Mouse (Mus musculus): Measurements from ENCODE around the gene Slc29a2.

The Slc29a2 gene

DNA sequence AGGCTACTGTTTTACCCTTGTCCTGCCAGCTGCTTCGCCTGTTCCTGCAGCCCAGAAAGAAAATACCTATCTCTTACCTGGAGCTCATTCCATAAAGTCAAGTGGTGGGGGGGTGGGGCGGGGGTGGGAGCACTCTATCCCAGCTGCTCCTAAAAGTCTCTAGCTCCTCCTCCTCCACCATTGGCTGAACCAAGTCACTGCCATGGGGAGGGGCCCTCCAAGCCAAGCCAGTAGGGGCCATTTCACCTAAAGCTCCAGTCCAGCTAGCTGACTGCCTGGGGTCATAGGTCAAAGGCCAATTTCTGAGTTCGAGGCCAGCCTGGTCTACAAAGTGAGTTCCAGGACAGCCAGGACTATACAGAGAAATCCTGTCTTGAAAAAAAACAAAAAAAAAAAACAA lies 9.0 kb downstream of the Slc29a2 start:
- no peak for DNase-seq (ENCODE audit: low spot score in 2 of 2)

DNA sequence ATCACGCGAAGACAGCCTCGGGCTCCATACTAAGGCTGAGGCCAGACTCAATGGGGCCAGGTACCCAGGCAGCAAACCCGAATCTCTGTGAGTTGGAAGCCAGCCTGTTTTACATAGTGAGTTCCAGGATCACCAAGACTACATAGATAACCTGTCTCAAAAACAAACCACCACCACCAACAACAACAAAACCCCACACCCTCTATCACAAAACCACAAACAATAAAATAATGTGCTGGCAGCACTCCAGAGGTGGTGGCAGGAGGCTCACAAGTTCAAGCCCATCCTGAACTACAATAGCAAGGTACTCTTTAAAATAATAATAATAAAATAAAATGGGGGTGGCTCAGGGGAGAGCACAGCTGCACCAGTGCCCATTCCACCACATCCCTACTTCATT lies 12.9 kb downstream of the Slc29a2 start:
- DNase-seq (ENCODE audit: low spot score in 2 of 2) = no peak

DNA sequence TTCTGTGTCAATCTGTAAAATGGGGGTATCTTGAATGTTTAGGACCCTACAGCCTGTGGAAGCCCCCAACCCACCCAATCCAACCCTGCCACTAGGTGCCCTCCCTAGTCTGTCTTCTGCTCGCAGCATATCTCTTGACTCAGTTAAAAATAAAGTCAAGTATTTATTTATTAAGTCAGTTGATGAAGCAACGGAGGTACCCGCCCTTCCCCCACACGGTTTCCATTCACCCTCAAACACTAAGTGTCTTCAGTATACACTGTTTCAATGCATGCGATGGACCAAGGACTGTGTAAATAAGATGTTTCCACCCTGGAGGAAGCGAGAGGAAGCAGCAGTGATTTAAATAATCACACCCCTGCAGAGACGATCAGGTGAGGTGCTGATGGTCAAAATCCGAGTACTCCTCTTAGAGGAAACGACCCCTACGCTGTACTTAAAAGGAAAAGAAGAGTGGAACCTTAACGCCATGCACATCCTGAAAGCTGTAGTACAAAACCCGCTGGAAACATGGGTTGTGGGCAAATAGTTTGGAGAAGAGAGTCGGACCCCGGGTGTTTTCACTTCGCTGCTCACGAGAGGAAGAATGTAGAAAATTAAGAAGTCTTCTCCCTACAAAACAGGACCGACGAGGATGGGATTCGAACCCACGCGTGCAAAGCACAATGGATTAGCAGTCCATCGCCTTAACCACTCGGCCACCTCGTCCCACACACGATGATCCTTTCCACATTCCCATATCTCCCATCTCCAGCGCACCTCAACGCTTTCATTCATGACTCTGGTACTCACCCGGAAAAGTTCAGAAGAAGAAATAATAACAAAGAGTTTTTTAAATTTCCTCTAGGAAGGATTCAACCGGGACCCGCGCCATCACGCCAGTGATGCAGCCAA lies 14.3 kb downstream of the Slc29a2 start:
- peak; percentile 60 to 62 for DNase-seq (ENCODE audit: low spot score in 2 of 2)

DNA sequence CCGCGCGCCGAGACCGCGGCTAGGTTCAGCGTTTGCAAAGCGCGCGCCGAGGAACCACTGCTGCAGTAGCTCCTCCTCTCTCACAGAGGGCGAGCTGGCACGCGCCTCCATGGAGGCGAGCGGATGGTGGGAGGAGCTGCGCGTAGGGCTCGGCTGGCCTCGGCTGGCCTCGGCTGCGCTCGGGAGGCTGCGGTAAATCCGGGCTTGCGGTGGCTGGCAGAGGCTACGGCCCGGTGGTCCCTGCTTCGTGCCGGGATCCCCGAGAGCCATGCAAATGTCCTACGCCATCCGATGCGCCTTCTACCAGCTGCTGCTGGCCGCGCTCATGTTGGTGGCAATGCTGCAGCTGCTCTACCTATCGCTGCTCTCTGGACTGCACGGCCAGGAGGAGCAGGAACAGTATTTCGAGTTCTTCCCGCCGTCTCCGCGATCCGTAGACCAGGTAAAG lies 15.1 kb downstream of the Slc29a2 start, which contains the start of the genes B4gat1 and AC124502.3:
Gene B4gat1 (plus strand): TSS at position 118 of the 448 bp plus-strand sequence.
Gene AC124502.3 (plus strand): TSS at position 183 of the 448 bp plus-strand sequence.
- DNase-seq (ENCODE audit: low spot score in 2 of 2) = peak; percentile 80 to 85

DNA sequence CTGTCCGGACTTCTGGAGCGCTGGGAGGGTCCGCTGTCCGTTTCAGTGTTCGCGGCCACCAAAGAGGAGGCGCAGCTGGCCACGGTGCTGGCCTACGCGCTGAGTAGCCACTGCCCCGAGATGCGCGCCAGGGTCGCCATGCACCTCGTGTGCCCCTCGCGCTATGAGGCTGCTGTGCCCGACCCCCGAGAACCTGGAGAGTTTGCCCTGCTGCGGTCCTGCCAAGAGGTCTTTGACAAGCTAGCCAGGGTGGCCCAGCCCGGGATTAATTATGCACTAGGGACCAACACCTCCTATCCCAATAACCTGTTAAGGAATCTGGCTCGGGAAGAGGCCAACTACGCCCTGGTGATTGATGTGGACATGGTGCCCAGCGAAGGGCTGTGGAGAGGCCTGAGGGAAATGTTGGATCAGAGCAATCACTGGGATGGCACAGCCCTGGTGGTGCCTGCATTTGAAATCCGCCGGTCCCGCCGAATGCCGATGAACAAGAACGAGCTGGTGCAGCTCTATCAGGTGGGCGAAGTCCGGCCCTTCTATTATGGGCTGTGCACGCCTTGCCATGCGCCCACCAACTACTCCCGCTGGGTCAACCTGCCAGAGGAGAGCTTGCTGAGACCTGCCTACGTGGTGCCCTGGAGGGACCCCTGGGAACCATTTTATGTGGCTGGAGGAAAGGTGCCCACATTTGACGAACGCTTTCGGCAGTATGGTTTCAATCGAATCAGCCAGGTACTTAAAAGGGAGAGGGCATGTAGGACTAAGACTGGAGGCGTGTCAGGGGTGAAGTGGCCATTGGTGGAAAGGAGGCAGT lies 15.8 kb downstream of the Slc29a2 start:
- DNase-seq (ENCODE audit: low spot score in 2 of 2) = no peak

DNA sequence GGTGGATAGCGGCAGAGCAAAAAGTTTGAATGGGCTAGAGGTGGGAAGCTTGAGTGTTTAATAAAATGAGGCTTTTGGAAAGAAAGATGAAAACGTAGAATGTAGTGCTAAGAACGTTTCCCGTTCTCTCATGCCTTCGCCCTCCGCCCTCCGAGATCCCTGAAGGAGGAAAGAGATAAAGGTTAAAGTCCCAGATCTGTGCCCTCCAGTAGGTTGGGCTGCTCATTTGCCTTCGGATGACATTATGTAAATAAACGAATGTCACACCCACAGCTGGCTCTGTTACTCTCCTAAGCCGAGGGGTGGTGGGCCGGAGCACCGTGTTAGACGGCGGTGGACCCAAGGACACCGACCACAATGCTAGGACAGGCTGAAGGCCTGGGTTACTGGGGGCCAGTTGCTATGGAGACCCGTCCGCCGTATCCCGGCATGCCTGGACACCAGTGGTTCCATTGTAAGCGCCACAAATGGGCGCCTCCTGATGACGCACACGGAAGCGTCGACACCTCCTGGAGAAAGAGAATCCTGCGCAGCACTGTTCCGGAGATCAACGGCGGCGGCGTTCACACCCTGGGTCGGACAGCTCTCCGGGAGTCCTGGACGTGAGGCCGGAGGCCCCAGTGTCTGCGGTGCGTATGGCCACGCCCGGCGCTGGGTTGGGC lies 17.3 kb downstream of the Slc29a2 start, which contains the start of gene Brms1:
Gene Brms1 (plus strand): TSS at position 493 of the 662 bp plus-strand sequence.
- DNase-seq (ENCODE audit: low spot score in 2 of 2) = peak; percentile 85 to 91

DNA sequence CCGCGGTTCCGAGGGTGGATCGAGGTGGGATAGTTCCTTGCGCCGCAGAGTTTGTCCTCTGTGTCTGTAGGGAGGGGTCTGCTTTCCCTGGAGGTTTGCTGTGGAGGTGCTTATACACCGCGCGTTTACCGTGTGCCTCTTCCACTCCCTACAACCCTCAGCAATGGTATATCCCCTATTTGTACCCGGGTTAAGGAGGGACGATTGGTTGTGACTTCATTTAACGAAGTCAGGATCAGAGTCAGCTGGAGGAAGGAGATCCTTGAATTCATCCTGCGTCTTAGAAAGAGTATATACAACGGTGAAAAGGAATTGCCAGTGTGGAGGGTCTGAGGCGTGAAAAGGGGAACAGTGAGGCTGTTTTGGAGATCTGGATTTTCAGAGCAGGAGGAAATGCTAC lies 17.9 kb downstream of the Slc29a2 start:
- no peak for DNase-seq (ENCODE audit: low spot score in 2 of 2)

DNA sequence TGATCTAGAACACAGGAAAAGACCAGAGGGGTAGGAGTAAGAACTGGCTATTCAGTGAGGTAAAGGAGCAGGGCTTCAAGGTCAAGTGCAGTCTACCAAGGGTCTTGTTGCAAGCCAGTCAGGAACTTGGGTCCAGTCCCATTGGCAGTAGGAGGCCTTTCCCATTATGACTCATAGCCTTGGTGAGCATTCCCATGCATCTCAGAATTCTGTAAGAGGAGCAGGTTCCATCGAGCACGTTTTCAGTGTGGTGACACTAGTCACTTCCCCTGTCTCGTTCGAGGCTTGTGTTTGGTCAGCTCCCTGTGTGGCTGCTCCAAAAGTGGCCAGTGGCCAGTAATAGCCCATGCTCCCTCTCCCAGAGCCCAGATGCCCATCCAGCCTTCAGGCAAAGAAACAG lies 21.9 kb downstream of the Slc29a2 start:
- DNase-seq (ENCODE audit: low spot score in 2 of 2) = no peak

DNA sequence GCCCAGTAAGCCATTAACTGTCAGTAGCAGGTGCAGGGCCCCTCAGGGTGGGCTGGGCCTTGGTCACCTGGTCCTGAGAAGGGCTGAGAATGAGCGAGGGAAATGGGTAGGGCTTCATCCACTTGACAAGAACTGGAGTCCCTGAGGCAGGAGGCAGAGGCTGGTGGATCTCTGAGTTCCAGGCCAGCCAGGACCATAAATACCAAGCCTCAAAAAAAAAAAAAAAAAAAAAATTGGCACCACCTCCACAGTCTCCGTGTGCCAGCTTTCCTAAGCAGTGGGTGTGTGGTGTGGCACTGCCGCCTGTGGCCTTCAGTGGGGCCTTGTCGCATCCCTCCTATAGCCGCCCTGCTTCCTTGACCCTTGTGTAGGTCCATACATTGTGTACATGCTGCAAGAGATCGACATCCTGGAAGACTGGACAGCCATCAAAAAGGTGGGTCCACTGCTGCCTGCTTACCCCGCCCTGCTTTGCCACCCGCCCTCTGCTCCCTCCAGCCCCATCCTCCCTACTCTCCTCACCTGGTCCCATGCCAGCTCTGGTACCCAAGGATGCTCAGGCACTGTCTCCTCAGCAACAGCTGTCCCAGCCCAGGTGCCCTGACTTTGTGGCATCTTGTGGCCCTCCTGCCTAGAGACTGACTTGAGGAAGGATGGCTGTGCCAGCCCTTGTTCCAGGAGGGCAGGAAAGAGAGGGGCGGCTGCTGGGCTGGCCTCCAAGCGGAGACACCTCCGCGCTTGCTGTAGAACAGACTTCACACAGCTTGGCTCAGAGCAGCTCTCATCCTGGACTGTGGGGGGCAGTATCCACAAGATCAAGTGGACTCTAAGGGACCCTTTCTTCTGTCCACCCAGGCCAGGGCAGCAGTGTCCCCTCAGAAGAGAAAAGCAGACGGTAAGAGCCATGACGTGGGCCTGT lies 24.7 kb downstream of the Slc29a2 start:
- no peak for DNase-seq (ENCODE audit: low spot score in 2 of 2)

DNA sequence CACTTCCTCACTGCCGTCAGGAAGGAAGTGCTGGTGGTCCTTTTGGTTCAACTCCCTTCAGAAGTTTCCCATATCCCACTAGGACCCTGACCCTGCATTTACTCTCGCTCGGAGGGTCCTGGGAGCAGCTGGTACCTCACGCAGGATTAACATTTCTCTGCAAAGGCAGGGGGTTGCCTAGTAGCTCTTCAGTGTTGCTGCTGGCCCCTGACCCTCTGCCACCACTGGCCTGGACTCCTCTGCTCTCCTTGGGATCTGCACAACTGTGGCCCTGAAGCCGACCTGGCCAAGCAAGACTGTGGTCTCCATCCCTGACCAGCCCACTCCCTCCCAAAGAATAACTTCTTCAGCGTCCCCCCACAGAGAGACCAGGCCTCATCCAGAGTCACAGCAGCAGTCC lies 25.7 kb downstream of the Slc29a2 start:
- DNase-seq (ENCODE audit: low spot score in 2 of 2) = no peak

DNA sequence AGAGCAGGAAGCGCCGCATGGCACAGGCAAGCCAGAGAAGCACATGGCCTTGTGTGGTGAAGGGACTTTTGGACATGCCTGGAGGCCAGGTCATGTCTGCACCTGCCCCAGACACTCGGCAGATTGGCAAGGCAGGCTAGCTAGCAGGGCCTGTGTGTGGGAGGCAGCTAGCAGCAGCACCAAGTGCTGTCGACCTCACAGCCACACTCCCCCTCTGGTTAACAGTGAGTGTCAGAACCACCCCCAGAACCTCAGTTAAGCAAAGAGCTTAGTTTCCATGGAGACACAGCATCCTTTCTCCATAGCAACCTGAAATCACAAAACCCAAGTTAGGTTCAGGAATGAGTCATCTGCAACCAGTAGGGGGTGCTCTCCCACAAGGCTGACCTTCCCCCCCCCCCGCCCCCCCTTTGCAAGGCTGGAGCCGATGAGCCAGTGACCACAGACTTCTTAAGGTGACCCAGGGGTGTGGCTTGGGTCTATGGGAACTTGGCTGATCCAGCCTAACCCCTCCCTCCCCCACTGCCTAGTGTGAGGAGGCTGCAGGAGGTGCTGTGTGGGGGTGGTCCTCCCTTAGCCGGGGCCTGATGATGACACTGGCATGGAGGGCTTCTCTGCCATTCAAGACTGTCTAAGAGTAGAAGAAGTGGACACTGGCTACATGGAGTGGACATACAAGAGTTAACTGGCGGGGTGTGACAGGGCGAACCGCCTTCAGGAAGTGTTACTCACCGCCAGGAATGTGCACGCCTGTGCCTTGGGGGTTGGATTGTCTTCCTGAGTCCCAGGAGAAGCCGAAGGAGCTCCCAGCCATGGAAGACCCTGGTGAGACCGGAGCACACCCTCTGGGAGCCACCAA lies 26.6 kb downstream of the Slc29a2 start, which contains the start of gene Rin1:
Gene Rin1 (plus strand): TSS at position 435 of the 859 bp plus-strand sequence.
- DNase-seq (ENCODE audit: low spot score in 2 of 2) = peak; percentile 60 to 83

DNA sequence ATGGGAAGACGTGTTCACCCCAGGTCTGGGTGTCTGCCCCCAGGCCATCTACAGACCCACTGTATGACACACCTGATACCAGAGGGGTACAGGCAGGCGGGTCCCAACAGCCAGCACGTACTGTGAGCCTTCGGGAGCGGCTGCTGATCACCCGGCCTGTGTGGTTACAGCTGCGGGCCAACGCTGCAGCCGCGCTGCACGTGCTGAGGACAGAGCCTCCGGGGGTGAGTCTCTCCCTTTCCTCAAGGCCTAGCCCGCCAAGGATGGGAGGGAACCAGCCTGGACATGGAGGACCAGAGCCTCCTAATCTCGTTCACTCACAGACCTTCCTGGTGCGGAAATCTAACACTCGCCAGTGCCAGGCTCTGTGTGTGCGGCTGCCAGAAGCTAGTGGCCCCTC lies 27.4 kb downstream of the Slc29a2 start:
- DNase-seq (ENCODE audit: low spot score in 2 of 2) = no peak

DNA sequence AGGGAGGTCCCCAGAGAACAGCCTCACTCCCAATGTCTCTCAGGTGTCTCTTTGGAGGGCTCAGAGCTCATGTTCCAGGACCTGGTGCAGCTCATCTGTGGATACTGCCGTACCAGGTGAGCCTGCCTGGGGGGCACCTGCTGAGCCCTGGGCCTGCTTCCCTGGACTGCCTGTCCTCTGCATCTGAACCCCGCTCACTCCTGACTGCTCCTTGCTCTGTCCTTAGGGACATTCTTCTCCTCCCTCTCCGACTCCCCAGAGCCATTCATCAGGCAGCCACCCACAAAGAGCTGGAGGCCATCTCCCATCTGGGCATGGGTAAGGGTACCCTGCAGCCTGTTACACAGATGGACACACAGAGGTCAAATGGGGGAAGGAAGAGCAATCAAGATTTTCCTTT lies 27.9 kb downstream of the Slc29a2 start:
- no peak for DNase-seq (ENCODE audit: low spot score in 2 of 2)

DNA sequence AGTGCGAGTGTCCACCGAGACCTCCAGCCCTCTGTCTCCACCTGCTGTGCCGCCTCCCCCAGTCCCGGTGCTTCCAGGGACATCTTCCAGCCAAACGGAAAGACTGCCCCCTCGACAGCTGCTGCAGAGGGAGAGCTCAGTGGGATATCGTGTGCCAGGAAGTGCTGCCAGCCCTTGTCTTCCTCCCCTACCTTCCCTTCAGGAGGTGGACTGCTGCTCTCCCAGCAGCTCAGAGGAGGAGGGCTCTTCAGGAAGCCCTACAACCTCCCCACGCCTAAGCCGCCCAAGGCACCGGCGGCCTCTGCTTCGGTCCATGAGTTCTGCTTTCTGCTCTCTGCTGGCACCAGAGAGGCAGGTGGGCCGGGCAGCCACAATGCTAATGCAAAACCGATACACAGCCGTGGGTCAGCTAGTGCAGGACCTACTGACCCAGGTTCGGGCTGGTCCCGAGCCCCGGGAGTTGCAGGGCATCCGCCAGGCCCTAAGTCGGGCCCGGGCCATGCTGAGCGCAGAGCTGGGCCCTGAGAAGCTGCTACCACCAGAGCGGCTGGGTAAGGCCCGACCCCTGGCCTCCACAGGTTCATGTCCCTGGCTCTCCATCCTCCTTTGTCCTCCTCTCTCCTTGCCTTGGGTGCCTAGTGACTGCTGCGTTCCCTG lies 28.6 kb downstream of the Slc29a2 start:
- DNase-seq (ENCODE audit: low spot score in 2 of 2) = no peak

DNA sequence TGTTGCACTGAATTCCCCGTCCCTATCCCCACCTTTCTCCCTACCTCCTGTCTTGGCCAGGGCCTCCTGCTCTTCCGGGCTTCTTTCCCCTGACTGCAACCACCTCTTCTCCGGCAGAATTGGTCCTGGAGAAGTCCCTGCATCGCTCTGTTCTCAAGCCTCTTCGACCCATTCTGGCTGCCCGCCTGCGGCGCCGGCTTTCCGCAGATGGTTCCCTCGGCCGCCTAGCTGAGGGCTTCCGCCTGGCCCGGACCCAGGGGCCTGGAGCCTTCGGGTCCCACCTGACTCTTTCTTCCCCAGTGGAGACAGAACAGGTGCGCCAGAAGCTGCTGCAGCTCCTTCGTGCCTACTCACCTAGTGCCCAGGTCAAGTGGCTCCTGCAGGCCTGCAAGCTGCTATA lies 29.2 kb downstream of the Slc29a2 start:
- DNase-seq (ENCODE audit: low spot score in 2 of 2) = no peak

DNA sequence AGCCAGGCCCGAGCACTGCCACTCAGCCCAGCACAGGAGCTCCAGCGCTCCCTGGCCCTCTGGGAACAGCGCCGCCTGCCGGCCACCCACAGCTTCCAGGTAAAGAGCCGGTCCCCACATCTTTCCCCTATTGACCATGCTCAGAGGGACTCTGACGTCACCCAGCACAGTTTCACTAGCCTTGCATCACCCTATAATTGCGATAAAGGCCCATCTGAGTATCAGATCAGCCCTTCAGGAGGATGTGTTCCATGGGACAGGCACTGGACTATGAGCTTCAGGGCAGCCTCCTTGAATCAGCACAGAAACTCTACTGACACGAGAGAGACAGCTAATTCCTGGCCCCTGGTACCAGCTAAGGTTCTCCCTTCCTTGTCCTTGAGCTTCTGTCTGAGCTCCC lies 30.2 kb downstream of the Slc29a2 start:
- DNase-seq (ENCODE audit: low spot score in 2 of 2) = no peak

DNA sequence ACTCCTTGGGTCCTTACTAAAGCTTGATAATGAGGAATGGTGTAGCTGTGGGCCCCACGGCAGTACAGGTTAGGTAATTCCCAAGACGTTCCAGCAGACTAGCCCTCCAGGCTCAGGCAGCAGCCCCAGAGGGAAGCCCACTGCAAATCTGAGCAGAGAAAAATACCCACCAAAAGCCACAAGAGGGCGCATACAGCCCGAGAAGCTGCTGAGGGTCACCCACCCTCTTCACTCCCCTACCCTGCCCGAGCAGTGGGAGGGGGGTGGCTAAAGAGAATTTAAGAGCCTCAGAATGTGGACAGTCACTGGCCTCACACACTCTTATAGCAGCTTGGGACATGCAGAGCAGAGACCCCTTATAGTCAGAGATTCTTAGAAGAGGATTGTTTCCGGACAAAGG lies 32.6 kb downstream of the Slc29a2 start:
- no peak for DNase-seq (ENCODE audit: low spot score in 2 of 2)

DNA sequence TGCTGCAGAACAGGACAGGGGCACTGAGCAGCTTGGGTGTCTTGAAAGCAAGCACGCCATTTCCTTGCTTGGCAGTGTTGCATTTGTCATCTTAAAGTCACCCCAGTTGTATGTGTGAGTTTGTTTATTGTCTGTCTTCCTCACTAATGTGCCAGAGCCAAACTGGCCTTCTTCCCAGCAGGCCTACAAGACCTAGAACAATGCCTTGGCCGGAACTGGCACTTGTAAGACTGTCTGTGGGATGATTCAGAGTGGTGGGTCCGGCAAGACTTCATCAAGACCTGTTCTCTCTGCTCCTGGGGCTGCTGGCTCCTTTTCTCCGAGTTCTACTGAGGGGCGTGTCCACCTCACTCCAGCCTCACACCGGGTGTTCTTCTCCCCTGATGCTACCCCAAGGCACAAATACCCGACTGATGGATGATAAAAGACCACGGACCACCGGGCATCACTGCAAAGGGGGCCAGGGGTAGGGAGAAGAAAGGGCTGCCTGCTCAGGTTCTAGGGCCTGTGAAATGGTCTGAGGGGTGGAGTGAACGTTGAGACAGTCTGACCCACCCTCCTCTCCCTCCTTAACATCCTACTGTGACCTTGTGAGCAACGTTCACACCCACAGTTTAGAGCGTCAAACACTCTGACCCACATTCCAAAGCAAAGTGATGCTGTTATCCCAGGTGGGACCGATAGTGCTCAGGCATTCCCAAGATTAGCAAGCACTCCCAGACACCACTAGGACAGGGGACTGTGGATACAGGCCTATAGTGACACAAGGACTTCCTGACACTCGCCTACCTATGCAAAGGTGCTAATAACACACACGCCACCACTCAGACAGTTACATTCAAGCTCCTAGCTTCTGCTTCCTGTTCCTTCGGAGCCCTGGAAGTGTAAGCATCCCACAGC lies 34.5 kb downstream of the Slc29a2 start:
- DNase-seq (ENCODE audit: low spot score in 2 of 2) = no peak

Measured in urinary bladder, adult 18-20 months (tissue).